Mouse (Mus musculus) erythroblast, embryonic 14.5 days (primary cell): ENCODE results near the gene Pdcd4. TPM values are rescaled to one million over a fixed set of nuclear protein-coding genes. Genes with fewer than 3 reads are reported as not detected.

Experiments used
- H3K27me3 ChIP-seq: 2 replicates; pipeline ENCODE4 v1.6.1; 2012; ENCODE audit warnings: inconsistent platforms; ENCODE audit not compliant: control insufficient read depth
- H3K36me3 ChIP-seq: 2 replicates; pipeline ENCODE4 v1.6.1; 2012; ENCODE audit warnings: mild to moderate bottlenecking, inconsistent platforms; ENCODE audit not compliant: control insufficient read depth
- H3K4me1 ChIP-seq: 2 replicates; pipeline ENCODE4 v1.6.1; 2012; ENCODE audit warnings: inconsistent platforms; ENCODE audit not compliant: control insufficient read depth
- H3K4me3 ChIP-seq: replicated peaks from 2 replicates; pipeline ENCODE3; 2012; ENCODE audit warnings: moderate library complexity, mild to moderate bottlenecking, inconsistent platforms
- H3K9me3 ChIP-seq: 2 replicates; pipeline ENCODE4 v1.6.1; 2012; ENCODE audit warnings: low read length, inconsistent platforms, mixed read lengths; ENCODE audit not compliant: control insufficient read depth
- GATA1 ChIP-seq: IDR thresholded peaks from 2 replicates; pipeline ENCODE4 v1.6.1; 2012; ENCODE audit warnings: low read length, inconsistent platforms, mixed read lengths
- TAL1 ChIP-seq: IDR thresholded peaks from 3 replicates; pipeline ENCODE4 v1.6.1; 2012; ENCODE audit warnings: low read length, inconsistent platforms, mixed read lengths
- polyA plus RNA-seq: library from polyadenylated mRNA; stranded (reverse); fragments of >175 nt; gene quantifications from 2 replicates; pipeline ENCODE4 v1.2.3, GENCODE M21; 2012

Gene Pdcd4
- polyA plus RNA-seq, 1 experiment: 0.73 TPM

DNA sequence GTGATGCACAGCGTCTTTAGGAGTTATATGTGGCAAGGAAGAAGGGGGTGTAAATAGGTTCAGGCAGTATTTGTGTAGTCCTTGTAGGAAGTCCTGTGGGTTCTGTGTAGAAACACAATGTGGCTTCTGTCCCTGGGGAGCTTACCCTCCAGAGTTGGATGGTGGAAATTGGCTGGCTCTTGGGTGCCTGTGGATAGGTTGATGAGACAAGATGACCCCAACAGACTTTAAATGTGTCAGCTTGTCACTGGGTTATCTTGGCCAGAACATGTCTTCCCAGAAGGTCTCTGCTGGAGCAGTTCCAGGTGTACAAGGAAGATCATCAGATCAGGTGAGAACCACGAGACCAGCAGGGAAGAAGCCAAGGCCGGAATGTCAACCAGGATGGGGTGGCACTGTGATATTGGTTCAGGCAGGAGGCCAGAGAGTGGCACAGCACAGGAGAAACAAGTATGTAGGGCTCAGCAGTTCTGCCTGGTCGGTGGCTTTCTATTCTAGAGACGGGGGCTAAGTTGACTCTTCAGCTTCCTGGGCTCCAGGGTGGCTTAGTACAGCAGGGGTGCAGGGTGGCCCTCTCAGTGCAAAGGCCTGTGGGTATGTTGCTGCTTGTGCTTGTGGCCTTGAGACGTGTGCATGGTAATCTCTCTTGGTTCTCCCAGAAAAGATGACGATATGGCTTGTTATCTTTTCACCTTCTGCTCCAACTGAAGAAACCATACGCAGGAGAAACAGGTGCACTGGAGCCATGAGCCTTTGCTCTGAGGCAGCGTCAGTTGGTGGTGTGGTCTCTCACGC is 5.3 kb upstream of the Pdcd4 start:
- Histone ChIP-seq H3K36me3 (no peaks in the 10 kb centered on the region), H3K4me3 (no peak overlapping the region), H3K27me3 (no peaks in the 10 kb centered on the region), H3K9me3 (no peaks in the 10 kb centered on the region), H3K4me1 (peaks cover 65% of the 10 kb centered on the region)
- no peak for TF ChIP-seq GATA1
- TF ChIP-seq TAL1: peak; percentile 26; the same call in 1 of the 3 replicates

DNA sequence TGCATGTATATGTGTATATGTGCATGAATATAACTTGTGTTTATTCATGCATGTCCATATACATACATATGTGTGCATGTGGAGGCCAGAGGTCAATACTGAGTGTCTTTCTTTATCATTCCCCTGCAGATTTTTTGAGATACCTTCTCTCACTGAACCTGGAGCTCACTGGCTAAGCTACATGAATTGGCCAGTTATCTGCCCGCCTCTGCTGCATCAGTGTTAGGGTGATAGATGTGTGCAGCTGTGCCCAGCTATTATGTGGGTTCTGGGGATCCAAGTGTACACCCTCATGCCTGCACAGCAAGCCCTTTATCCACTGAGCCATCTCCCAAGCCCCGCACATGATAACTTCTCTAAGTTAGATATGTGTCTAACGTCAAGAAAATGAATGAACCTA is 4.2 kb upstream of the Pdcd4 start:
- H3K4me1 ChIP-seq: peaks cover 76% of the 10 kb centered on the region
- H3K36me3 ChIP-seq: no peaks in the 10 kb centered on the region
- no peak overlapping the region for H3K4me3 ChIP-seq
- no peaks in the 10 kb centered on the region for H3K27me3 ChIP-seq
- TF ChIP-seq GATA1: no peak
- no peaks in the 10 kb centered on the region for H3K9me3 ChIP-seq

DNA sequence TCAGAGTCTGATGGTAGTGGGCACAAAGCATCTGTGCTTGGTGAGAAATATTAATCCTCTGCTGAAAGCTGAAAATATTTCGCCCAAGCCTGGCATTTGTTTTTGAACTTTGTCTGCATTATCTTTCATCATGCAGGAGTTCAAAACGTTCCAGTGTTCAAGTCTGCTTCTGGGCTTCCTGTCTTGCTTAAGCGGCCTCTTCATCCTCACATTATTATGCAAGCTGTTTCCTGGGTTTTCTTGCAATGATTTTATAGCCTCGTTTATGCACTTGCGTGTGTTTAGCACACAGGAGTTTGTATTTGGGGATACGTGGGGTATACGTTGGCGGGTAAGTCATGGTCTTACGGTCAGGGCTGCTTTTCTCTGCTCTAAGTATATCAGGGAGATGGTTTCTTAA is 3.7 kb upstream of the Pdcd4 start:
- Histone ChIP-seq H3K4me1 (peaks cover 81% of the 10 kb centered on the region), H3K9me3 (no peaks in the 10 kb centered on the region), H3K36me3 (no peaks in the 10 kb centered on the region), H3K4me3 (no peak overlapping the region), H3K27me3 (no peaks in the 10 kb centered on the region)
- TF ChIP-seq GATA1 (no peak), TAL1 (no peak)

DNA sequence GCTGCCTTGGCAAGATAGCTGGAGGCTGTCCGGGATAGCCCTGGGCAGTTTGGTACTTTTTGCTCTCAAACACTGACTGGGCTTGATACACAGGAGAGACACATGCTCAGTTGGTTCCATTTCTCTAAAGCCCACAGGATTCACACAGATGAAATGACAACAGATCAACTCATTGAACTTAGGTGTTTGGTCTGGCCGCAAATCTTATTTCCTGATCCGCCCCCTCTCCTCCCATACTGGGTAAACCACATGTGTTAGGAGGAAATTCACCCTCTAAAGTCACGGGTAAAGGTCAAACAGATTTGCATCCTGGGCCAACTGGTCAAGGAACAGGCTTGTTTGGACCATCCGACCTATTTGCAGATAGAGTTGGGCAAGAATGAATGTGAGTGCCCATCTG is 2.5 kb upstream of the Pdcd4 start:
- Histone ChIP-seq H3K9me3 (no peaks in the 10 kb centered on the region), H3K4me1 (peaks cover 93% of the 10 kb centered on the region), H3K36me3 (no peaks in the 10 kb centered on the region), H3K27me3 (no peaks in the 10 kb centered on the region), H3K4me3 (no peak overlapping the region)
- TF ChIP-seq TAL1 (no peak), GATA1 (no peak)

DNA sequence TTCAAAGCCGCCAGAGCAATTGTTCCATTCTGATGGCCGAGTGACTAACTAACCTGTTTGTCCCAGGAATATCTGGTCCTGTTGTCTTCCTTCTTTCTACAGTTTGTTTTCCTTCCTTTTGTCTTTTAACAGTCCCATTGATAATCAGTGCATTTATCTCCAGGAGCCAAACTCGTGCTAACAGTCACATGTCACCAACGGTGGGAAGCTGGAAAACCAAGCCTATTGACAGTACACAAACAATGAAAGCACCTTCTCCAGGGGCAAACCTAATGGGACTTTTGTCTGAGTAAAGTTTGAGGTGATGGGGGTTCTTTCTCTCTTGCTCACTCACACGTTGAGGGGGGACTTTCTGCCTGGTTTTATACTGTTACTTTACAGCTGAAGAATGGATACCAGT is 1.8 kb upstream of the Pdcd4 start:
- H3K27me3 ChIP-seq: no peaks in the 10 kb centered on the region

DNA sequence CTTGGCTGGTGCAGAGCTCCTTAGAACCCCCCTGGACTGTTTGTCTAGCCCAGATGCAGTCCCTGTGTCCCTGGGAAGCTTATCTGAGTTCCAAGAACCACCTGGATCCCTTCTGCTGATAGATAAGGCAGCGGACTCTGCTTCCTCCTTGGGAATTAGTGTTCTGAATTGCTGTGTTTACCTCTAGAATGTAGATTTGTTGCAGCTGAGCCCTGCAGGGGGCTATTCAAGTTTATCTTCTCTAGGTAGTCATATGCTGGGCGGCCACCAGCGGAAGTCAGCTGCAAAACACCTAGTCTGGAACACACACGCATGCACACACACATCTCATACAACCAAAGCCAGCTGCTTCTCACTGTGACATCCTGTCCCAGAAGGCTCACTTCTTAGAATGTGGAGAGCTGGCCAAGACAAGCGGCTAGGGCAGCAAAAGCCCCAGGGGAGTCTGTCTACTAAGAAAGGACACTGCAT is 1.2 kb upstream of the Pdcd4 start:
- TF ChIP-seq TAL1: peak; percentile 66
- peak; percentile 70 for TF ChIP-seq GATA1
- Histone ChIP-seq H3K27me3 (no peaks in the 10 kb centered on the region), H3K4me3 (no peak overlapping the region), H3K36me3 (no peaks in the 10 kb centered on the region), H3K4me1 (peaks cover 89% of the 10 kb centered on the region), H3K9me3 (no peaks in the 10 kb centered on the region)

More for the DNA sequence above, 1.8 kb upstream of the Pdcd4 start:
- Histone ChIP-seq H3K9me3 (no peaks in the 10 kb centered on the region), H3K4me3 (no peak overlapping the region), H3K4me1 (peaks cover 93% of the 10 kb centered on the region), H3K36me3 (no peaks in the 10 kb centered on the region)
- TF ChIP-seq GATA1 (no peak), TAL1 (no peak)

DNA sequence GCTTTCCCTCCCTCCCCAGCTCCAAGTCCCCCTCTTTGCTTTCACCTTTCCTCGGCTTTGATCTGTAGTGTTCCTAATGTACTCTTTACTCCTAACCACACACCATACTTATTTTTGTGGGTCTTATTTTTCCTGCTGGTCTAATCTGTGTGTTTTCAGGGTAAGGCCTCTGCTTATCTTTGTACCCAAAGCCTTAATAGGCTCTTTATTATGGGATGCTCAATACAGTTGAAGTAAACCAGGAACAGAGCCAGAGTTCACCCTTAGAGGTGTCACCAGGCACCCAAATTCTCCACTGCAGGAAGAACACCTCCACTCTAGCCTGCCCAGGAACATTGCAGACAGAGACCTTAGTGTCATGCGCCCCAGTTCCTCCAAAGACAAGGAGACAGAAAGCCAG is 462 bp upstream of the Pdcd4 start:
- no peak overlapping the region for H3K4me3 ChIP-seq
- TF ChIP-seq GATA1 (no peak), TAL1 (no peak)
- H3K9me3 ChIP-seq: no peaks in the 10 kb centered on the region
- H3K27me3 ChIP-seq: no peaks in the 10 kb centered on the region
- no peaks in the 10 kb centered on the region for H3K36me3 ChIP-seq
- peaks cover 87% of the 10 kb centered on the region for H3K4me1 ChIP-seq

DNA sequence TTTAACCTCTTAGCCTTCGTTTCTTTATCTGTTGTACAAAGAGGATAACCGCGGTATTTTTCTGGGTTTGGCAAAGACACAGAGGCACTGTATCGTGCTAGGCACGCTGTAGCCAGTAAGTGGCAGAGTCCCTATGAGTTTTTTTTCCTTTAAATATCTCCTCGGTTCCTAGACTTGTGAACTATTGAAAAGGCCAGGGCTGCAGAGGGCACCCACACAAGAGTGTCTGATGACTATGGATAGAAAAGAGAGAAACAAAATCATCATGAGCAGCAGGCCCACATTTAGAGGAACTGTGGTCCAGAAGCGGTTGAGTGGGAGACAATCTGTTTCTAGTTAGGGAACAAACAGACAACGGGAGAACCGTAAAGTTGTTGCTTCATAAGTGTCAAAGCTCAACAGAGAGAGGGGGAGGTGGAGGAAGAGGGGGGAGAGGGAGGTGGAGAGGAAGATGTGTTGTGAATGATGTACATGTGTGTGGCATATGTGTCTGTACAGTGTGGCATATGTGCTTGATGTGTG is 868 bp downstream of the Pdcd4 start:
- Histone ChIP-seq H3K36me3 (no peaks in the 10 kb centered on the region), H3K9me3 (no peaks in the 10 kb centered on the region), H3K27me3 (no peaks in the 10 kb centered on the region), H3K4me1 (peaks cover 73% of the 10 kb centered on the region), H3K4me3 (no peak overlapping the region)
- TF ChIP-seq TAL1 (no peak), GATA1 (no peak)

DNA sequence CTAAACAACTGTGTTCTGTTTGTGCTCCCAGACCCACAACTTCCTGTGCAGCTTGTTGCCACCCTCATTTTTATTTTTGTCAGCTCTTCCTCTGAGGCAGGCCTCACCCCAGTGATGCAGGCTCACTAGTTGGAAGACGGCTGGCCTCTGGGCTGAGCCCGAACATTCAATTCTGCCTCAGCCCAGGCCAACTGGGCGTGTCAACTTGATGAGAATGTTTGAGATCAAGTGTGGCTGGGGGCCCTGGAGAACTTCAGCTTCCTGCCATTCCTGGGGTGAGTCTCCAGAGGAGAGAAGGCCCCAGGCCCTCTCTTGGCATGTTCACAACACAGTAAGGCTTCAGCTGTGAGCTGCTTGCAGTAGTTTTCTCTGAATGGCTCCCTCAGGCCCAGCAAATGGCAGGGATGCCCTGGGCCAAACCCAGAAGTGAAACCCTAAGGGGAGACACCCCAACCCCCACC is 1.7 kb downstream of the Pdcd4 start:
- peaks cover 70% of the 10 kb centered on the region for H3K4me1 ChIP-seq
- no peak overlapping the region for H3K4me3 ChIP-seq
- TF ChIP-seq GATA1: no peak
- no peak for TF ChIP-seq TAL1
- no peaks in the 10 kb centered on the region for H3K36me3 ChIP-seq
- no peaks in the 10 kb centered on the region for H3K27me3 ChIP-seq
- H3K9me3 ChIP-seq: no peaks in the 10 kb centered on the region
